In genomic region chr7:99887230-99887735, GRCm38 (mm10) we compare ENCODE assay signal across 20 mouse cellular contexts. TPM values are rescaled to one million over a fixed set of nuclear protein-coding genes. Genes with fewer than 3 reads are reported as not detected.
"Had no signal": no experiment of that assay in that cellular context is flagged by ENCODE, and none has a peak within 500 bp of the region (broad histone marks: within the 10 kb centered on the region; RNA-seq: fewer than 3 reads in every experiment).

No protein-coding gene starts in this region.

- H3K36me3 ChIP-seq: midbrain, embryonic 10.5 days; midbrain, embryonic 12.5 days; neural tube, embryonic 12.5 days; stomach, embryonic 15.5 days had no signal

- H3K9me3 ChIP-seq: midbrain, embryonic 10.5 days; midbrain, embryonic 12.5 days; neural tube, embryonic 12.5 days; stomach, embryonic 15.5 days had no signal

- H3K27me3 ChIP-seq: midbrain, embryonic 12.5 days; neural tube, embryonic 12.5 days; stomach, embryonic 15.5 days had no signal

- DNase-seq: lung, adult 18-20 months; lung, embryonic 14.5 days; lung, postnatal 10 days; lung, postnatal 4 days; midbrain, embryonic 14.5 days; right cerebral cortex, adult 18-20 months; right cerebral cortex, postnatal 25 days; right cerebral cortex, postnatal 4 days; spleen, adult 18-20 months; thymus, adult 2 months; thymus, postnatal 25 days had no signal

- H3K4me1 ChIP-seq: stomach, embryonic 15.5 days had no signal

- H3K27ac ChIP-seq: midbrain, embryonic 10.5 days; midbrain, embryonic 12.5 days; neural tube, embryonic 12.5 days; stomach, embryonic 15.5 days; stomach, postnatal 0 days had no signal

- H3K4me3 ChIP-seq: midbrain, embryonic 10.5 days; midbrain, embryonic 12.5 days; neural tube, embryonic 12.5 days; stomach, embryonic 15.5 days had no signal

- H3K9ac ChIP-seq: lung, embryonic 14.5 days; midbrain, embryonic 12.5 days; neural tube, embryonic 12.5 days; stomach, embryonic 15.5 days had no signal

- ATAC-seq: midbrain, embryonic 16.5 days had no signal

RNA-seq across cellular contexts. Expression of gene Xrra1, which starts 28.4 kb away (rescaled TPM):
- total RNA-seq: neutrophil, adult 5-6 weeks had no signal
- polyA plus RNA-seq: liver, embryonic 16.5 days; small intestine, adult 2 months had no signal
